Mouse (Mus musculus): ENCODE results near the gene Tab1. TPM values are rescaled to one million over a fixed set of nuclear protein-coding genes. Genes with fewer than 3 reads are reported as not detected.

The Tab1 gene
- polyA plus RNA-seq, 1 experiment from 2014 or later = 42.8 TPM

GRCm38 (mm10) chr15:80146153-80146552, 13.2 kb downstream of the Tab1 start:
- WGBS = 79% methylated on average over 6 of the region's 6 CpGs
- H3K36me3 ChIP-seq (replicated peaks) = peaks cover 79% of the 10 kb centered on the region

GRCm38 (mm10) chr15:80147090-80147489, 14.2 kb downstream of the Tab1 start:
- H3K4me3 ChIP-seq = no peak overlapping the region
- H3K36me3 ChIP-seq (replicated peaks) = peaks cover 79% of the 10 kb centered on the region
- DNase-seq (ENCODE audit: extremely low spot score, low spot score) = no peak
- 93% methylated on average over 14 of the region's 14 CpGs for WGBS
- H3K27me3 ChIP-seq (ENCODE audit: poor library complexity, severe bottlenecking) = no peaks in the 10 kb centered on the region
- no peak overlapping the region for H3K27ac ChIP-seq
- peaks cover 3% of the 10 kb centered on the region; the same call in 1 of the 2 replicates for H3K9me3 ChIP-seq
- H3K4me1 ChIP-seq = peaks cover 8% of the 10 kb centered on the region

More at GRCm38 (mm10) chr15:80146153-80146552, 13.2 kb downstream of the Tab1 start:
- Histone ChIP-seq H3K27me3 (ENCODE audit: poor library complexity, severe bottlenecking) (no peaks in the 10 kb centered on the region), H3K9me3 (peaks cover 8% of the 10 kb centered on the region; the same call in 1 of the 2 replicates), H3K4me3 (no peak overlapping the region), H3K27ac (no peak overlapping the region), H3K4me1 (peaks cover 8% of the 10 kb centered on the region)
- no peak for DNase-seq (ENCODE audit: extremely low spot score, low spot score)

DNA sequence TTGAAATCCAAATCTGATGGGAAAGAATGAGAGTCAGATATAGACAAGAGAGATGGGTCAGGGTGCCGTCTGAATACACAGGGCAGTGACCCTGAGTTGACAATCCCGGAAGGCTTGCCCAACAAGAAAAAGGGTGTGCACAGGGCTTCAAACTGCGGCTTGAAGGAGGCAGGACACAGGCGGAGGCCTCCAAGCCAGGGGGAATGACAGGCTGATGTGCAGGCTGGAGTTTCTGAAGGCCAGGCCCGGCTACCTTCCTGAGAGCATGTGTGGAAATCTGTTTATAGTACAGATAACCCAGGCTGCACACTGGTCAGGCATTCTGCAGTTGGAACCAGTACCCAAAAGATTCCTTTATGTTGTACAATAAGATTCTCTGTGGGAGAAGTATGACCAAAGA, 14.6 kb downstream of the Tab1 start:
- Histone ChIP-seq H3K9me3 (no peaks in the 10 kb centered on the region), H3K27ac (no peak overlapping the region), H3K4me3 (no peak overlapping the region), H3K36me3 (replicated peaks) (peaks cover 79% of the 10 kb centered on the region), H3K4me1 (peaks cover 8% of the 10 kb centered on the region), H3K27me3 (ENCODE audit: poor library complexity, severe bottlenecking) (no peaks in the 10 kb centered on the region)
- no peak for DNase-seq (ENCODE audit: extremely low spot score, low spot score)
- 85% methylated on average over 5 of the region's 5 CpGs for WGBS

- Histone ChIP-seq H3K36me3 (replicated peaks) (peaks cover 79% of the 10 kb centered on the region), H3K27ac (no peak overlapping the region), H3K27me3 (ENCODE audit: poor library complexity, severe bottlenecking) (no peaks in the 10 kb centered on the region), H3K4me3 (no peak overlapping the region), H3K9me3 (no peaks in the 10 kb centered on the region), H3K4me1 (peaks cover 8% of the 10 kb centered on the region)
- 94% methylated on average over 8 of the region's 8 CpGs for WGBS
- DNase-seq (ENCODE audit: extremely low spot score, low spot score) = no peak
Measured at GRCm38 (mm10) chr15:80148565-80148964, 15.6 kb downstream of the Tab1 start.

GRCm38 (mm10) chr15:80149517-80149916, 16.6 kb downstream of the Tab1 start:
- no peak overlapping the region for H3K27ac ChIP-seq

GRCm38 (mm10) chr15:80152663-80153062, 19.7 kb downstream of the Tab1 start:
- peaks cover 97% of the 10 kb centered on the region for H3K36me3 ChIP-seq (replicated peaks)
- no peak overlapping the region for H3K4me3 ChIP-seq
- WGBS = 92% methylated on average over 10 of the region's 10 CpGs
- H3K27me3 ChIP-seq (ENCODE audit: poor library complexity, severe bottlenecking) = no peaks in the 10 kb centered on the region
- DNase-seq (ENCODE audit: extremely low spot score, low spot score) = no peak
- H3K4me1 ChIP-seq = peaks cover 10% of the 10 kb centered on the region
- no peak overlapping the region for H3K27ac ChIP-seq
- H3K9me3 ChIP-seq = no peaks in the 10 kb centered on the region

More at GRCm38 (mm10) chr15:80149517-80149916, 16.6 kb downstream of the Tab1 start:
- no peak overlapping the region for H3K4me3 ChIP-seq
- H3K27me3 ChIP-seq (ENCODE audit: poor library complexity, severe bottlenecking) = no peaks in the 10 kb centered on the region
- no peaks in the 10 kb centered on the region for H3K9me3 ChIP-seq
- no peak for DNase-seq (ENCODE audit: extremely low spot score, low spot score)
- peaks cover 79% of the 10 kb centered on the region for H3K36me3 ChIP-seq (replicated peaks)
- peaks cover 8% of the 10 kb centered on the region for H3K4me1 ChIP-seq
- WGBS = 97% methylated on average over 7 of the region's 7 CpGs

DNA sequence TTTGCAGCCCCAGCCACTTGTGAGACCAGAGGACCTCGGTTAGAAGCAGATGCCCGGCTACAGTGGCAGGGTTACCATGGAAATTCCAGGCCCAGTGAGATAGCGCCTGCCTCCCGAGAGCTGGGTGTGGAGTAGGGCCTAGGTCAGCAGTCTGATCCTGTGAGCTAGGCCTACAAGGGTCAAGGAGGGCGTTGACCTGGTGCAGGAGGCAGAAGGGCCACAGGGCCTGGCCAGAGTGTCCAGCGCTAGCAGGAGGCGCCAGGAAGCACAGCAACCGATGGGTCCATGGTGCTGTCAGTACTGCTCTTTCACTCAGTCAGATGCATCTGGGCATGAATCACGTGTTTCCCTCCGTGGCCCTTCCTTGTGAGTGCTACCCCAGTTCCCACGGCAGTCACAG, 20.8 kb downstream of the Tab1 start:
- H3K4me3 ChIP-seq = no peak overlapping the region
- 87% methylated on average over 11 of the region's 11 CpGs for WGBS
- H3K4me1 ChIP-seq = peaks cover 13% of the 10 kb centered on the region
- no peak for DNase-seq (ENCODE audit: extremely low spot score, low spot score)
- no peak overlapping the region for H3K27ac ChIP-seq
- H3K36me3 ChIP-seq (replicated peaks) = peaks cover 99% of the 10 kb centered on the region
- H3K9me3 ChIP-seq = no peaks in the 10 kb centered on the region
- no peaks in the 10 kb centered on the region for H3K27me3 ChIP-seq (ENCODE audit: poor library complexity, severe bottlenecking)

GRCm38 (mm10) chr15:80155707-80156106, 22.8 kb downstream of the Tab1 start:
- no peak overlapping the region for H3K27ac ChIP-seq
- no peaks in the 10 kb centered on the region for H3K9me3 ChIP-seq
- no peak overlapping the region for H3K4me3 ChIP-seq
- DNase-seq (ENCODE audit: extremely low spot score, low spot score) = no peak
- 93% methylated on average over 8 of the region's 8 CpGs for WGBS
- no peaks in the 10 kb centered on the region for H3K27me3 ChIP-seq (ENCODE audit: poor library complexity, severe bottlenecking)
- H3K4me1 ChIP-seq = peaks cover 32% of the 10 kb centered on the region
- peaks cover 99% of the 10 kb centered on the region for H3K36me3 ChIP-seq (replicated peaks)

DNA sequence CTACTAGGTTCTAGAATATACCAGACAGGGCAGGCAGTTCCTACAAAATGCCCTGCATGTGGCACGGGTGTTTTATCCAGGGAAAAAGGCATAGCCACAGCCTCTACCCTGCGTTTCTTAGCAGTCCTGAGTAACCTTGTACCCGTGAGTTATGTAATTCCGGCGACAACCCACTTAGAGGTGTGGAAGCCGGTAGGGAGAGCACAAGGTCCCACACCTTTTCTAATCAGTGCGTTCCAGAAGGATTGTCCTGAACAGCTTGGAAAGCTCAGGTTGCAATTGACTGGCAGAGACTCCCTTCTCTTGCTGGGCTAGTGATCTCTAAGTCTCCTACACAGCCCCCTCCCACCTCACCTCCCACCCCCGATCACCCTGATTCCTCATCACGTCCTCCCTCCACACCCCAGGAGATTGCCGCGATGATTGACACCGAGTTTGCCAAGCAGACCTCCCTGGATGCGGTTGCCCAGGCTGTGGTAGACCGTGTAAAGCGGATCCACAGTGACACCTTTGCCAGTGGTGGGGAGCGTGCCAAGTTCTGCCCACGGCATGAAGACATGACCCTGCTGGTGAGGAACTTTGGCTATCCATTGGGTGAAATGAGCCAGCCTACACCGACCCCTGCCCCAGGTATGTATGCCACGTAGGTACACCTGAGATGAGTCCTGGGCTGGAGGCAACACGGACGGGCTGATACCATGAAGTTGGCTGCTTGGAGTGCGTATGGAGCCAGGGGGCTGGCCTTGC, 24.4 kb downstream of the Tab1 start:
- Histone ChIP-seq H3K4me3 (no peak overlapping the region), H3K27me3 (ENCODE audit: poor library complexity, severe bottlenecking) (no peaks in the 10 kb centered on the region), H3K36me3 (replicated peaks) (peaks cover 100% of the 10 kb centered on the region), H3K4me1 (peaks cover 35% of the 10 kb centered on the region), H3K27ac (no peak overlapping the region), H3K9me3 (no peaks in the 10 kb centered on the region)
- WGBS = 95% methylated on average over 22 of the region's 22 CpGs
- DNase-seq (ENCODE audit: extremely low spot score, low spot score) = no peak

- Histone ChIP-seq H3K27ac (peak overlapping the region; percentile 75; the same call in 1 of the 2 replicates), H3K36me3 (replicated peaks) (peaks cover 100% of the 10 kb centered on the region), H3K4me1 (peaks cover 35% of the 10 kb centered on the region), H3K4me3 (no peak overlapping the region), H3K9me3 (no peaks in the 10 kb centered on the region), H3K27me3 (ENCODE audit: poor library complexity, severe bottlenecking) (no peaks in the 10 kb centered on the region)
- no peak for DNase-seq (ENCODE audit: extremely low spot score, low spot score)
- WGBS = 78% methylated on average over 5 of the region's 5 CpGs
Measured at GRCm38 (mm10) chr15:80158001-80158706, 25.2 kb downstream of the Tab1 start.

DNA sequence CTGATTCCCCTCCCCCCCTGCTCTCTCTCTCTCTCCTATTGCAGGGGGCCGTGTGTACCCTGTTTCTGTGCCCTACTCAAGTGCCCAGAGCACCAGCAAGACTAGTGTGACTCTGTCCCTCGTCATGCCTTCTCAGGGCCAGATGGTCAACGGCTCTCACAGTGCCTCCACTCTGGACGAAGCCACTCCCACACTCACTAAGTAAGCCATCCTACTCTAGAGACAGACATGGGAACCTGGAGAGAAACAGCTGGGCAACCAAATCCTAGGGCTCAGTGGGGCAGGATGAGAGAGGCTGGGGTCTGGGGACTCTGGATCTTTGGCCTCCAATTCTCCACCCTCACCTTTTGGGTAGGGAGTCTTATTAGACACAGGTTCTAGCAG, 25.8 kb downstream of the Tab1 start:
- DNase-seq (ENCODE audit: extremely low spot score, low spot score) = no peak
- H3K36me3 ChIP-seq (replicated peaks) = peaks cover 100% of the 10 kb centered on the region
- H3K9me3 ChIP-seq = no peaks in the 10 kb centered on the region
- WGBS = 74% methylated on average over 4 of the region's 4 CpGs
- no peaks in the 10 kb centered on the region for H3K27me3 ChIP-seq (ENCODE audit: poor library complexity, severe bottlenecking)
- H3K4me3 ChIP-seq = no peak overlapping the region
- peaks cover 35% of the 10 kb centered on the region for H3K4me1 ChIP-seq
- peak overlapping the region; percentile 75; the same call in 1 of the 2 replicates for H3K27ac ChIP-seq

- H3K27me3 ChIP-seq (ENCODE audit: poor library complexity, severe bottlenecking) = no peaks in the 10 kb centered on the region
- DNase-seq (ENCODE audit: extremely low spot score, low spot score) = peak; percentile 25
- WGBS = 47% methylated on average over 8 of the region's 8 CpGs
- peaks cover 96% of the 10 kb centered on the region for H3K36me3 ChIP-seq (replicated peaks)
- H3K27ac ChIP-seq = peak overlapping the region; percentile 75
- no peaks in the 10 kb centered on the region for H3K9me3 ChIP-seq
- H3K4me1 ChIP-seq = peaks cover 35% of the 10 kb centered on the region
- H3K4me3 ChIP-seq = no peak overlapping the region
Measured at GRCm38 (mm10) chr15:80159286-80159901, 26.5 kb downstream of the Tab1 start.

- Histone ChIP-seq H3K27ac (peak overlapping the region; percentile 75), H3K9me3 (no peaks in the 10 kb centered on the region), H3K27me3 (ENCODE audit: poor library complexity, severe bottlenecking) (no peaks in the 10 kb centered on the region), H3K4me3 (no peak overlapping the region), H3K4me1 (peaks cover 35% of the 10 kb centered on the region), H3K36me3 (replicated peaks) (peaks cover 88% of the 10 kb centered on the region)
- DNase-seq (ENCODE audit: extremely low spot score, low spot score) = no peak
- WGBS = 92% methylated on average over 13 of the region's 13 CpGs
Measured at GRCm38 (mm10) chr15:80160223-80160622, 27.3 kb downstream of the Tab1 start.

All from forebrain, embryonic 10.5 days (tissue).